Mouse (Mus musculus): ENCODE data around the gene Smg1.

Gene Smg1

DNA sequence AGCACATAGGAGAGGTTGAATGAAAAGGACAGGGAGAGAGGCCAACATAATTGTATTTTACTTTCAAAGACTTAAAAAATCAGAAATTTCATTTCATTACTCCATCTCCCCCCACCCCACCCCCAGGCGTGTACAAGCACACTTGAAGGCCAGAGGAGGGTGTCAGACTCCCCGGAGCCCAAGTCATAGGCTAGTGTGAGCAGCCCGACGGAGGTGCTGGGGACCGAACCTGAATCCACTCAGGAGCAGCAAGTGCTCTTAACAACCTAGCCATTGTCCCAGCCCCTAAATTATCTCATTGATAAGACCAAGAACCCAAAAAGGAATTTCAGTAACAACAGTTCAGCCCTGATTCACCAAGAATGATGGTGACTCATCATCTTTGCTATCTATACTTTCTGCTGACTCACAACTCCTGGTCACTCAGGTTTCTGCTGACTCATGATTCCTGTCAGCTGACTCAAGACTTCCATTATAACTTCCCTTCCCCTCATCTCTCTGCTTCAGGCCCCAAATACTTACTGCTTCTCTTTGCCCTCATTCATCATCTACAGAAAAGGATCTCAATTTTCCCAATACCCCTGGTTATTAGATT is 138.9 kb downstream of the Smg1 start:
- no peak for DNase-seq (ENCODE audit: low spot score)

DNA sequence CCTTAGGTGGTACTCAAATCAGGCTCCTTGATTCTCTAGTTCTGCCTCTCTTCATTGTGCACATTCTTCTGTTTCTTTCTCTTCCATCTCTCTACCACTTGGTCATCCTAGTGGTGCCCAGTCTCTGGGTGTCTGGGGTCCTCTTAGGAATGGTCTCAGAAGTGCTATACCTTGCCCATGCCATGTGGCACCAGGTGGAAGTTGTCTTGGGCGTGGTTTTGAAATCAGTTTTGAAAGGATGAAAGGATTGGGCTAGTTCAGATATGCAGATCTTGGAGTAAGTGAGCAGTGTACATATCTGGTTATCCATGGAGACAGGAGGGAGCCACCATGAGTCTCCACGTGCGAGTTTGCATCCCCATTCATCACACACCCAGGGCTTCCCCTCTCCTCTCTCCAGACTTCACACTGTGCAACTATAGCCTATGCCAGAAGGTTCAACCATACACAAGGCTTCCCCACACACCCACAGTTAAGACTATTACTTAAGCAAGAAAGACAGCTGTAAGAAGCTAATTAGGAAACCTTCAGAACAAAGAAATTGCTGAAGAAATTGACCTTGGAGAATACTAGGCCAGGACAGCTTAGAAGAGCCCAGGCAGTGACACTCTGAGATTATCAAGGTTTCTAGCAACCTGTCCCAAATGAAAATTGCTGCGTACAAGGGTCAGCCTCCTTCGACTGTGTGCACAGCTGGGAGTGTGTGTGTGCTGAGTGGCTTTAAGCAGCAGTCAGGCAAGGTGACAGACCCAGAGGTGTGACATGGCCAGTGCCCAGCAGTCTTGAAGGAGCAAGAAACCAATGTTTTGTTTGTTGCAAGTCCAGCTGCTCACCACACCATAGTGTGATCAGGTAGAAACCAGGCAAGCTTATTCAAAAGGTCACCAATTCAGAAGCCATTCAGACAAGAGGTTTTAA is 139.7 kb downstream of the Smg1 start:
- DNase-seq (ENCODE audit: low spot score), result no peak

DNA sequence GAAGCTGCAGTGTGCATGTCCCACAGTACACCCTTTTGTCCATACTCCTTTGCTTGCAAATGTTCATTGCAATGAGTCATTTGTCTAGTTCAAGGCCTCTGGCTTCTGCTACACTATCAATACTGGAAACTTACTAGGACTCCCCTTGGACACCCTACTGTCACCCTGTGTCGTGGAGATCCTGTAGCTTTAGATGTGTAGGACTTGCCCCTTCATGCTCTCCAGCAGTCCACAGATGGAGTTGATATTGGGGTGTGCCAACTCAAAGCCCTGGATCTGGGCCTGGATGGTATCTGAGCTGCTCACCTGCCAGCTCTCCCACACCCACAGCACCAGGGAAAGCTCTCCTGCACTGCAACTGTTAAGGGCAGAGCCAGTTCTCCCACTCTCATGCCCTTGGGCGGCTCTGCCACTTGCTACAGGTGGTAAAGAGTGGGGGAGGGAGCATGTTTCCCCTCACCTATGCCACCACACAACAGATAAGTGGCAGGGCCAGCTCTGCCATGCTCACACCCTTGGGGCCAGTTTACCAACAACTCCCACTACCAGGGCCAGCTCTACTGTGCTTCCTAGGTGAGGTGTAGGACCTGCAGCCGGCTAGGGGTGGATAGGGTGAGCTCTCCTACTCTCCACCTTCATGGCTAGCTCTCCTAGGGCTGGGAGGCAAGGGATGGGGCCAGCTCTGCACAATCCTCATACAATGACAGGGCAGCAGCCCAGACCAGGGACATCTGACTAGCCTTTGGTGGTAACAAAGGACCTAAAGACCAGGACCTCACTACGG is 140.6 kb downstream of the Smg1 start:
- DNase-seq (ENCODE audit: low spot score), result no peak

DNA sequence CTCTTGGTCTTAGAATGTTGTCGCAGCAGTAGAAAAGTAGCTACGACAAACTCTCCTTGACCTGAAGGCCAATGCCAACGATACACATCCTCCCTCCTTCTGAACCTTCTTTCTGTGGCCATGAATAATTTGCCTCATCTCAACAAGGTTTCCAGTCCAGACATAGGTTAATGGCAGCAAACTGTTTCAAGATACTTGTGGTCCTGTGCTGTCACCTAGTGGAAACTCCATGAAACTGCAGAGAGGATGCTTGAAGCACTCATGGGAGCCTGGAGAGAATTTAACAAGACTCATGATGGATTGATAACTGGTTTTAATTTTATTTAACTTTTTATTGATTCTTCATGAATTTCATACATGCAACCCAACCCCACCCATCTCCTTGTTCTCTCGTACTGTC is 141.2 kb downstream of the Smg1 start:
- DNase-seq (ENCODE audit: low spot score), result no peak

GRCm38 (mm10) chr7:118097615-118098014 is 145.9 kb downstream of the Smg1 start:
- no peak for DNase-seq (ENCODE audit: low spot score)

Measured in urinary bladder, postnatal 10 days (tissue).